Mouse (Mus musculus) c-Kit-positive CD71-negative TER-119-negative erythroid progenitor cells, embryonic 14.5 days (primary cell): ENCODE measurements around the gene Gm5458.
"Not testable (repeated sequence)": the region's sequence is repeated elsewhere in the genome, so short reads cannot be mapped to it uniquely, and the experiment has no call there.

Source experiments
- DNase-seq: peaks from one replicate; pipeline ENCODE4 v3.0.0-alpha.2; 2013; ENCODE audit warnings: low read depth

Gm5458 gene

GRCm38 (mm10) chr14:19602481-19602880 is at the start of gene Gm5458:
Gm5458 (minus strand) TSS chr14:19602581.
- not testable (repeated sequence) for DNase-seq

GRCm38 (mm10) chr14:19646232-19646631 is 43.9 kb upstream of the Gm5458 start:
- no peak for DNase-seq

- DNase-seq, result not testable (repeated sequence)
Measured at GRCm38 (mm10) chr14:19584804-19585667, 17.3 kb downstream of the Gm5458 start, which contains the start of gene Gm2237. Gm2237 (minus strand) TSS chr14:19585135.

GRCm38 (mm10) chr14:19549863-19550262 is 52.5 kb downstream of the Gm5458 start, which contains the start of gene Gm2244:
Gm2244 (minus strand) TSS chr14:19549963.
- DNase-seq, result not testable (repeated sequence)
